Mouse (Mus musculus) embryonic stem cell, embryonic (primary cell): Measurements from ENCODE around the gene Nmur2.

Source experiments
- CTCF ChIA-PET, 4 experiments: fragments of 300-600 bp in 2 of 4; fragments of 350-600 bp in 2 of 4; sonication (Branson Sonifier 250); formaldehyde crosslinking; loops; one replicate each; lab custom pipeline; 2022; ENCODE audit warnings: inconsistent platforms in 2 of 4; lab: Charles Lee
- POLR2A ChIA-PET, 4 experiments: fragments of 300-600 bp in 2 of 4; fragments of 350-600 bp in 2 of 4; sonication (Branson Sonifier 250); formaldehyde crosslinking; loops; one replicate each; lab custom pipeline; 2022; ENCODE audit warnings: antibody characterized with exemption in 4 of 4, inconsistent platforms in 1 of 4; lab: Charles Lee

Gene Nmur2

GRCm38 (mm10) chr11:56040917-56041316, at the start of gene Nmur2:
Gene Nmur2, minus strand, starts transcription at chr11:56041010.
- ChIA-PET CTCF (interaction anchor here in 1 of 4 experiments (0.6 kb wide), 1 partner anchor 858 kb away, joined by 3 read pairs; no protein-coding TSS in a partner anchor), POLR2A (no interaction called here)

DNA sequence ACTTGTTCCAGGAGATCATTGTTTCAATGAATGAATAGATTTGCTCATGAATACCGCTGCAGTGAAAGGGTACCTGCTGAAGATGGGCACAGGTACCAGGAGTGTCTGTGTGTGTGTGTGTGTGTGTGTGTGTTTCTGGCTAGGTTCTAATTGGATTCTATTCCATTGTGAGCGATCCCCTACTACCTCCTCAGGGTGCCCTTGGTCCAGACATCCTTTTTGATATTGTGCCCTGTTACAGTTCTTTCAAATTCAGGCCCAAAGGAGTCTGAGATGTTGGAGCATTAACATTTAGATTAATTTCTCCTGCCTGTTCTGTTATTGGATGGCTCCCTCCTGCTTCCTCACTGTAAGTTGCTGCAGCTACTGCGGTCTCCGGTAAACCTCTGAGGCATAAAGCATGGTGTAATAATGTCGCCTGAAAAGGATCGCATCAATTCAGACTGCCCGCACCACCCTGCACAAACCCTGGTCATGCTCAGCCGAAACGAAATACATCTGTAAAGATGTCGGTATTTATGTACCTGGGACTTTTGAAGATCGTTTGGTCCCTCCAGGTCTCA, 48.4 kb upstream of the Nmur2 start:
- POLR2A ChIA-PET, result no interaction called here
- CTCF ChIA-PET, result no interaction called here

GRCm38 (mm10) chr11:56072131-56072530, 31.3 kb upstream of the Nmur2 start:
- POLR2A ChIA-PET, result interaction anchor here in 1 of 4 experiments (0.8 kb wide), 1 partner anchor 12 kb away, joined by 4 read pairs; no protein-coding TSS in a partner anchor
- CTCF ChIA-PET, result interaction anchor here in 1 of 4 experiments (0.5 kb wide), 1 partner anchor 9 kb away, joined by 5 read pairs; no protein-coding TSS in a partner anchor

DNA sequence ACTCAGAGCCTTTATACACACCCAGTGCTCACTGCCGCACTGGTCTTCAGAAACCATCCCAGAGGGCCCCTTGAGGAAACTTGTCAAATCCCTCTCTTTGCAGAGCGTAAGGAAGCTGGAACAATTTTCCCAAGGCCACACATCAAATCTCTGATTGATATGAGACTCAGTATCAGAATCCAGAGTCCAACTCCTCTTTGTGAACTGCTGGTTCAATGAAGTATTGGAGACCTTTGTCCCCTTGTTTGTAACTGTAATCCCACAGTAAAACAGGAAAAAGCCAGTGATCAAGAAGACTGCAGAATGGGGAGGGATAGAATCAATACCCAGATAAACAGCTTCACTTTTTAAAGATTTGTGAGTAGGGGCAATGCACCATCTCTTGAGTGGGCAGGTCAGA, 28.8 kb upstream of the Nmur2 start:
- POLR2A ChIA-PET, result no interaction called here
- CTCF ChIA-PET, result no interaction called here

DNA sequence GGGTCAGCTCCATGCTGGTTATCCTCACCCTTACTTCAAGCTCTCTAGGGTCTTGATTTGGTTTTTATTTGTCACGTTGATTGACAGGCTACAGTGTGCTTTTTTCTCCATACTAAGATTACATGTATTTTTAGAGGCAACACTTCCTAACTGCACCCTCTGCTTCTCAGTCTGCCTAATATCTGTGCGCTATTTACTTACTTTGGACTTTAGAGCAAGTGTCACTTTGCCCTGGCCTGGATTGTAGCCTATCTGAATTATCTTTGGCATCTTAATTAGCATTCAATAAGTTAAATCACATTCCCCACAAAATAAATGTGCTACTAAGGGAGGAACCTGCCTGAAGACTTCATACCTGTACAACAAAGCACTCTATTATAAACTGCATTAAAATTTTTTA, 24.3 kb upstream of the Nmur2 start:
- CTCF ChIA-PET, result no interaction called here

DNA sequence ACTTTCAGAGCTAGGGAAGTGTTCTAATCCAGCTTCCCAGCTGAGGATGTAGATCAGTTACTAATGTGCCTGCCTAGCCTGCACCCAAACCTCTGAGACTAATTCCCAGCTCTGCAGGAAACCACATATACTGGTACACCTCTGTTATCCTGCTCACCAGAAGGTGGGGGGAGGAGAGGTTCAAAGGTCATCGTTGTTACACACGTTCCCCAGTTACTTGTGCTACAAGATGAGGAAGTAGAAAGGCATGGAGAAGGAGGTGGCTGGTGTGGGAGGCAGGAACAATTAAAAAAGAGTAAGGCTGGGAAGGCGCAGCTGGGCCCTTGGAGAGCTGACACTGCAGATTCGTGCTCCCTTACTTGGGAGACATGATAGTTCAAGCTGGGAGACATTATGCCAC, 23.8 kb upstream of the Nmur2 start:
- POLR2A ChIA-PET, result no interaction called here

More for the DNA sequence above, 24.3 kb upstream of the Nmur2 start:
- POLR2A ChIA-PET, result no interaction called here

DNA sequence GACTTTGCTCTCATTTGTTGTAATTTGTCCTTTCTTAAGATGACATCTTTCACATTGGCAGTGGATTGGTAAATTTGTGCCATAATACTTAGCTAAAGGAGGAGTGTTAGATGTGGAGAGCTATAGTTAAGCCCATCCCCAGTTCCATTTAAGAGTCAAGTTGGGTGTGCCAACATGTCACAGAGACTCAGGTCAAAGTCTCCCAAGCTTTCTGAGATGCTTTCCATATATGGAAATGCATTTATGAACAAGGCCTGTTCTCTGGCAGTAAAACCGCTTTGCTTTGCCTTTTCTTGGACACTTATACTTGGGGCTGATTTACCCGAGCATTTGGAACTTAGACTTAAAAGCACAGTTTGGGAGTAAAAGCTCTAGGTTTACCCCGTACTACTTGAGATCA, 18.4 kb upstream of the Nmur2 start:
- ChIA-PET CTCF (no interaction called here), POLR2A (no interaction called here)

More for the DNA sequence above, 23.8 kb upstream of the Nmur2 start:
- CTCF ChIA-PET, result no interaction called here

GRCm38 (mm10) chr11:56054439-56054838, 13.6 kb upstream of the Nmur2 start:
- ChIA-PET POLR2A (no interaction called here), CTCF (no interaction called here)

DNA sequence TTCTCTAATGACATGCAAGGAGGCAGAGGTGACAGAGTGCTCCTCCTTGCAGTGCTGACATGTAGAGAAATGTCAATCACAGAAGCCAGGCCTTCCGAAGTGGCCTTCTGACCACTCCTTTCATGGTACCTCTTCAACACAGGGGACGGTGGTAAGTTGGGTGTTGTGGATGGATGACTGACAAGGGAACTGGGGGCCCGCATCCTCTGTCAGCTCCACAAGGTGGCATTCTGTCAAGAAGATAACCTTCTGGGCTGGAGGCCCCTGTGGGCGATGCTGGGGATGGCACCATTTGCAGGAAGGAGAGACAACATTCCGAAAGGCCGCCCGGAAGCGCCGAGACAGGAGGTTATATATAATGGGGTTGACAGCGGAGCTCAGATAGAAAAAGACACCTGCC, 14.0 kb downstream of the Nmur2 start:
- ChIA-PET POLR2A (interaction anchor here in 1 of 4 experiments (0.6 kb wide), 1 partner anchor 69 kb away, joined by 3 read pairs; no protein-coding TSS in a partner anchor), CTCF (no interaction called here)

- CTCF ChIA-PET, result no interaction called here
- POLR2A ChIA-PET, result no interaction called here
These were observed 14.9 kb downstream of the Nmur2 start for GRCm38 (mm10) chr11:56025746-56026570.

GRCm38 (mm10) chr11:56013510-56014057, 27.2 kb downstream of the Nmur2 start:
- CTCF ChIA-PET, result no interaction called here

GRCm38 (mm10) chr11:56012396-56012795, 28.4 kb downstream of the Nmur2 start:
- POLR2A ChIA-PET, result no interaction called here
- CTCF ChIA-PET, result interaction anchor here in 2 of 4 experiments (0.6 to 0.8 kb wide), 3 partner anchors 93 to 492 kb away, joined by 3 read pairs; no protein-coding TSS in a partner anchor

More at GRCm38 (mm10) chr11:56013510-56014057, 27.2 kb downstream of the Nmur2 start:
- POLR2A ChIA-PET, result interaction anchor here in 1 of 4 experiments (0.9 kb wide), 1 partner anchor 11 kb away, joined by 3 read pairs; no protein-coding TSS in a partner anchor

DNA sequence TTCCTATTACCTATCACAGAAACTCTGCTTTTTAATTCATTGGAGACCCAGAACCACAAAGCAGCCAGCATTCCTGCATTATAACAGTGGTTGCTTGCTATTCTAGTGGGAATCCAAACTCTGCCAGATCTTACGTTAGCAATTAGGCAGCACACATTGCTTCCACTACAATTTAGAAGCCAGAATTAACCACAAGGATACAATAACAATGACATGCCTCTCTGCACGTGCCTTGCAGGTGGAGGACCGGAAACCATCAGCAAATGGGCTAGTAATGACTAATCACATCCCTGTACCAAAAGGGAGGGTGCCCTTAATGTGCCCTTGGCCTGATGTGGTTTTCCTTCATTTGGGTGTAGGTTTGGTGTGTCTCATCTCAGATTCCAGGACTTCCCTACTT, 32.5 kb downstream of the Nmur2 start:
- ChIA-PET CTCF (no interaction called here), POLR2A (no interaction called here)

- CTCF ChIA-PET, result interaction anchor here (0.5 to 3.9 kb wide), 11 partner anchors 9 to 1185 kb away, joined by 3 to 19 read pairs (median 4); no protein-coding TSS in a partner anchor
- POLR2A ChIA-PET, result no interaction called here
These were observed 48.0 kb downstream of the Nmur2 start for GRCm38 (mm10) chr11:55992799-55993198.

- ChIA-PET CTCF (interaction anchor here (0.5 to 3.9 kb wide), 16 partner anchors 8 to 1185 kb away, joined by 3 to 19 read pairs (median 4); no protein-coding TSS in a partner anchor), POLR2A (no interaction called here)
These were observed 48.7 kb downstream of the Nmur2 start for GRCm38 (mm10) chr11:55992148-55992547.

DNA sequence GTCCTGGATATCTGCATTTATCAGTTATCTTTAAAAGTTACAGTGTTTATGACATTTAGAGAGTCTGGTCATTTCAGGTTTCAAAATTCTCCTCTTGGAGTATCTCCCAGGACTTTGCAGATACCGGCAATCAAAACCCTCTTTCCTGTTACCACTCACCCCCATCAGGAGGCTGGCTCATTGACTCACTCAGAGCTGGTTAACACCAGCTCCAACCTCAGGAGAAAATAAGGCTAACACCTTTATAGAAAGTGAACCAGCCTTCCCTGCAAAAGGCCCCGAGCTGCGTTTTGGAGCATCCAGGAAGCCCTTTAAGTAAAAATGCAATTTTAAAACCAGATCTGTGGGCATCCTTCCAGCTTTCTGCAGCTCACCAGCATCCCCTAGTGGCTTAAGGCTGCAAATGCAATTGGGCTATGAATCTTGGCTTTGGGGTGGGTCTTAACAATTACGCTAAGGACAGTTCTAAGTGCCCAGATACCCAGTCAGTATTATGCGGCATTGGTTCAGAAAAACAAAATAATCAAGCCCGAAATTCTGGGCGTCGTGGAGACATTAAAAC, 49.2 kb downstream of the Nmur2 start:
- POLR2A ChIA-PET, result interaction anchor here in 1 of 4 experiments (0.6 kb wide), 1 partner anchor 414 kb away, joined by 4 read pairs; no protein-coding TSS in a partner anchor

DNA sequence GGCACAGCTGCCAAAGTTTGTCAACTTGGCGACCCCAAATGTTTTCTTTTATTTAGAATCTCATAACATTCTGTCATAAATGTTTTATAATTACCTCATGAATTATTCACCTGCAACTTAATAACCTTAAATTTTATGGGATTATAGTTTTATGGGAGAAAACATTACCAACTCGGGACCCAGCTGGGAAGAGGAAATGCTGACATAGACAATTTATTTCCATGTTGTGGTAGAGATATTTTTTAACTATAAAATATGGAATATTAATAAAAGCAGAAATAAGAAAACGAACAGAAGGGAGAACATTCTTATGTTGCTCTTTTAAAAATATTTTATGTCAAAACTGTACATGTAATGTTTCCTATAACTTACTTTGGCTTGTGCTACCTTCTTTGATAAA, 56.2 kb downstream of the Nmur2 start:
- POLR2A ChIA-PET, result interaction anchor here in 1 of 4 experiments (0.6 kb wide), 1 partner anchor 546 kb away, joined by 3 read pairs; no protein-coding TSS in a partner anchor
- CTCF ChIA-PET, result interaction anchor here in 3 of 4 experiments (0.6 to 1.3 kb wide), 4 partner anchors 14 to 393 kb away, joined by 3 to 4 read pairs (median 4); no protein-coding TSS in a partner anchor

More for the DNA sequence above, 49.2 kb downstream of the Nmur2 start:
- CTCF ChIA-PET, result interaction anchor here (0.5 to 3.9 kb wide), 21 partner anchors 9 to 1400 kb away, joined by 3 to 19 read pairs (median 4); no protein-coding TSS in a partner anchor

DNA sequence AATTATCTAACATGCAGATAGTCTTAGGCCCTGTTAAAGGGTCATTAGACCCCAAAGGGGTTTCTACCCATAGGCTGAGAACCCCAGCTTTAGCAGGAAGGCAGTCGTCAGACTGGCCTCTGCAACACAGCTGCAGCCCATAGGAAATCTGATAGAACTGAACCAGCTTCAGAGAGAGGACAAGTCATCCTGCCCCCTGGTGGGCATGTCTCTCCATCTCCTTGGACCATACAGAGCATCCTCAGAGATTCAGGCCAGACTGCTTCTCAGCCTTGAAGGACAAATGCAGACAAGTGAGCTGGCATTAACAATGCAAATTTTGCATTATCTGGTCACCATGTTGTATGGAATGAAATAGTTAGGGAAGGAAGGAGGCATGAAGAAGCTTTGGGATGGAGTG, 59.2 kb downstream of the Nmur2 start:
- ChIA-PET POLR2A (no interaction called here), CTCF (interaction anchor here (0.6 to 1.7 kb wide), 10 partner anchors 14 to 463 kb away, joined by 3 to 6 read pairs (median 4); no protein-coding TSS in a partner anchor)

GRCm38 (mm10) chr11:55978146-55978545, 62.7 kb downstream of the Nmur2 start:
- ChIA-PET POLR2A (interaction anchor here in 1 of 4 experiments (0.9 kb wide), 1 partner anchor 10 kb away, joined by 3 read pairs; no protein-coding TSS in a partner anchor), CTCF (no interaction called here)
